Mouse (Mus musculus) forebrain, embryonic 13.5 days (tissue): ENCODE measurements around the gene Dpy19l3. TPM values are rescaled to one million over a fixed set of nuclear protein-coding genes. Genes with fewer than 3 reads are reported as not detected.

ENCODE experiments used
- ATAC-seq: fragments of 200-750 bp; cut with Nextera tagmentation; 2 replicates; pipeline ENCODE4 v1.8.0; 2017
- H3K27ac ChIP-seq: fragments of 300-500 bp; sonication (generic); 2 replicates; pipeline ENCODE4 v1.5.1; 2015; ENCODE audit warnings: inconsistent platforms, mild to moderate bottlenecking, moderate library complexity
- H3K27me3 ChIP-seq: fragments of 300-500 bp; sonication (generic); 2 replicates; pipeline ENCODE4 v1.6.1; 2015; ENCODE audit warnings: mild to moderate bottlenecking, inconsistent platforms
- H3K36me3 ChIP-seq: fragments of 300-500 bp; sonication (generic); 2 replicates; pipeline ENCODE4 v1.6.1; 2015; ENCODE audit warnings: mild to moderate bottlenecking, inconsistent platforms; ENCODE audit not compliant: poor library complexity, severe bottlenecking
- H3K4me1 ChIP-seq: fragments of 300-500 bp; sonication (generic); 2 replicates; pipeline ENCODE4 v1.6.1; 2015; ENCODE audit warnings: inconsistent platforms
- H3K4me2 ChIP-seq: fragments of 300-500 bp; sonication (generic); 2 replicates; pipeline ENCODE4 v1.6.1; 2015; ENCODE audit warnings: inconsistent platforms, mild to moderate bottlenecking, moderate library complexity
- H3K4me3 ChIP-seq: fragments of 300-500 bp; sonication (generic); 2 replicates; pipeline ENCODE4 v1.5.1; 2015; ENCODE audit warnings: mild to moderate bottlenecking, inconsistent platforms
- H3K9ac ChIP-seq: fragments of 300-500 bp; sonication (generic); 2 replicates; pipeline ENCODE4 v1.6.1; 2015; ENCODE audit warnings: mild to moderate bottlenecking, inconsistent platforms
- H3K9me3 ChIP-seq: fragments of 300-500 bp; sonication (generic); replicated peaks from 2 replicates; pipeline ENCODE4 v1.6.1; 2016; ENCODE audit warnings: inconsistent platforms
- WGBS: fragments of 180-500 bp; shearing (Covaris S2); methylation state at CpG from one replicate; pipeline ENCODE4 v1.1.7; 2015; 5-methylcytosine and 5-hydroxymethylcytosine counted together
- polyA plus RNA-seq: library from polyadenylated mRNA; unstranded; fragments of >200 nt; fragmentation: Nextera tagmentation; extraction: Ambion mirVana; gene quantifications from 2 replicates; pipeline ENCODE4 v1.2.1, GENCODE M21; 2015

Gene Dpy19l3
- polyA plus RNA-seq, 1 experiment from 2014 or later = 31.3 TPM

GRCm38 (mm10) chr7:35648239-35649069 is 105.8 kb downstream of the Dpy19l3 start:
- no peaks in the 10 kb centered on the region for H3K9me3 ChIP-seq
- no peak overlapping the region for H3K27ac ChIP-seq
- peaks cover 14% of the 10 kb centered on the region for H3K4me1 ChIP-seq
- no peak overlapping the region for H3K9ac ChIP-seq
- no peak overlapping the region for H3K4me2 ChIP-seq
- H3K36me3 ChIP-seq = peaks cover 24% of the 10 kb centered on the region
- 76% methylated on average over 9 of the region's 9 CpGs for WGBS
- ATAC-seq = no peak
- H3K4me3 ChIP-seq = no peak overlapping the region
- H3K27me3 ChIP-seq = no peaks in the 10 kb centered on the region

- H3K4me2 ChIP-seq = peak within 1 kb of the TSS; percentile 69
- under 1% methylated on average over 64 of the region's 64 CpGs for WGBS
- H3K27me3 ChIP-seq = no peaks in the 10 kb centered on the region
- no peaks in the 10 kb centered on the region for H3K9me3 ChIP-seq
- H3K27ac ChIP-seq = peak within 1 kb of the TSS; percentile 67
- peak within 1 kb of the TSS; percentile 90 for H3K4me3 ChIP-seq
- ATAC-seq = peak; percentile 94
- peak within 1 kb of the TSS; percentile 91 for H3K9ac ChIP-seq
- peaks cover 14% of the 10 kb centered on the region for H3K4me1 ChIP-seq
- peaks cover 36% of the 10 kb centered on the region for H3K36me3 ChIP-seq
These were observed 107.1 kb downstream of the Dpy19l3 start, which contains the start of gene Pdcd5 for GRCm38 (mm10) chr7:35647101-35647698. Pdcd5 (minus strand) TSS chr7:35647521.

DNA sequence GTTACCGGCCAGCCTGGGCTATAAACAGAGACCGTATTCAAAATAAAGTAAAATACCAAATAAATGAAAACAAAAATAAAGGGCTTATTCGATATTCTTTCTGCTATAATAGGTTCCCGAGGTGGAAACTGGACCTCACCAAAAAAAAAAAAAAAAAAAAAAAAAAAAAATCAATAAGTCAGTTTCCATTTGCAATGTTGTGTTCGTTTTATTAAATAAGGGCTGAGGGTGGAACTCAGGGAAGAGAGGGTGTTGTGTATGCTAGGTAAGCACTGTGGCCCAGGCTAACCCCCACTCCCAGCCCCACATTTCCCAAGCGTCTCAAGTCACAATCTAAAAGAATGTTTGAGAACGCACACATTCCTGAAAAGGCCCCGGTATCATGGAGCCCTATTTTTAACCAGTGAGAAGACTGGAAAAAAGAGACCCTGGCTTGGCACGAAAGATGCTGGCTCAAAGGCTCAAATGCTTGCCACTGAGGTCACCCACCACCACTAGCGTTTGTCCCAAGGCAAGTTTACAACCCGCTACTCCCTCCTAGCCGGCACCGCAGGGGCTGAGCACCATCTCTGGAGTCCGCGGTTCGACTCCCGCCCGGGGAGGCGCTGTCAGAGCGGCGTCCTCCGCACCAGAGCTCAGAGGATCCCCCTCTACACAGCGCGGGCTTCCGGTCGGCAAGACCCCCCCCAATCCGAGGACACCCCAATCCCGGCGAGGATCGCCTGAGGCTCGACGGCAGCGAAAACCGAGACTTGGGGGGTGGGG is 107.8 kb downstream of the Dpy19l3 start:
- H3K9me3 ChIP-seq = no peaks in the 10 kb centered on the region
- peak overlapping the region; percentile 91 for H3K9ac ChIP-seq
- WGBS = 11% methylated on average over 34 of the region's 34 CpGs
- peaks cover 14% of the 10 kb centered on the region for H3K4me1 ChIP-seq
- H3K27me3 ChIP-seq = no peaks in the 10 kb centered on the region
- peak; percentile 60 for ATAC-seq
- peaks cover 43% of the 10 kb centered on the region for H3K36me3 ChIP-seq
- peak overlapping the region; percentile 90 for H3K4me3 ChIP-seq
- peak overlapping the region; percentile 67 for H3K27ac ChIP-seq
- peak overlapping the region; percentile 69 for H3K4me2 ChIP-seq

GRCm38 (mm10) chr7:35640072-35640471 is 114.2 kb downstream of the Dpy19l3 start:
- no peaks in the 10 kb centered on the region for H3K27me3 ChIP-seq
- H3K36me3 ChIP-seq = peaks cover 78% of the 10 kb centered on the region

GRCm38 (mm10) chr7:35636874-35637273 is 117.4 kb downstream of the Dpy19l3 start:
- WGBS = 95% methylated on average over 9 of the region's 9 CpGs

More at GRCm38 (mm10) chr7:35640072-35640471, 114.2 kb downstream of the Dpy19l3 start:
- ATAC-seq = no peak
- Histone ChIP-seq H3K4me2 (no peak overlapping the region), H3K4me1 (no peaks in the 10 kb centered on the region), H3K4me3 (no peak overlapping the region), H3K9me3 (no peaks in the 10 kb centered on the region), H3K9ac (no peak overlapping the region), H3K27ac (no peak overlapping the region)
- 87% methylated on average over 6 of the region's 6 CpGs for WGBS

DNA sequence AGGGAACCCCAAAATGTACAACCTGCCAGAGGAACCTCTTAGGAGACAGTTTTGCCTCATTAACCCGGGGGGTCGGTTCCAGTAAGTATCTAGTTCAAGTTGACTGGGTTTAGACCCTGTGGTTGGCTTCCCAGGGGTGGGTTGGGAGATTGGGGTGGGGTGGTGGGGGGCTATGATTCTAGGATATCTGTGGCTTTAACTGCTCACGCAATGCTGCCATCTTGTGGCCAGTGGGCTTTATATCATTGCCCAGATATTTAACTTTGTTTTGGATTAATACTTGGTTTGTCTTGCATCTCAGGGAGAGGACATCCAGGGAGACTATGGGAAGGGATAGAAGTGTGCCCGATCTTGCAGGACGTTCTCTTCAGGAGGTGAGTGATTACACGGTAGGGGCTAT is 118.0 kb downstream of the Dpy19l3 start:
- H3K4me3 ChIP-seq = no peak overlapping the region
- H3K36me3 ChIP-seq = peaks cover 70% of the 10 kb centered on the region
- H3K4me1 ChIP-seq = no peaks in the 10 kb centered on the region
- no peaks in the 10 kb centered on the region for H3K27me3 ChIP-seq
- no peak overlapping the region for H3K4me2 ChIP-seq
- H3K9me3 ChIP-seq = peaks cover 4% of the 10 kb centered on the region; the same call in 1 of the 2 replicates
- ATAC-seq = no peak
- no peak overlapping the region for H3K27ac ChIP-seq
- WGBS = 70% methylated on average over 6 of the region's 6 CpGs
- no peak overlapping the region for H3K9ac ChIP-seq

More at GRCm38 (mm10) chr7:35636874-35637273, 117.4 kb downstream of the Dpy19l3 start:
- no peak overlapping the region for H3K4me3 ChIP-seq
- no peak overlapping the region for H3K27ac ChIP-seq
- H3K4me1 ChIP-seq = no peaks in the 10 kb centered on the region
- H3K4me2 ChIP-seq = no peak overlapping the region
- no peaks in the 10 kb centered on the region for H3K27me3 ChIP-seq
- peaks cover 70% of the 10 kb centered on the region for H3K36me3 ChIP-seq
- no peak for ATAC-seq
- no peak overlapping the region for H3K9ac ChIP-seq
- peaks cover 4% of the 10 kb centered on the region; the same call in 1 of the 2 replicates for H3K9me3 ChIP-seq

Other genes starting within 250 kb of the Dpy19l3 start
- 0.36 and 0.37 TPM in 2 replicates for gene Tdrd12, start 216.7 kb downstream of the Dpy19l3 start, polyA plus RNA-seq
- gene Nudt19, start 198.2 kb downstream of the Dpy19l3 start, polyA plus RNA-seq = 67.4 and 70.9 TPM in 2 replicates
- 0.03 TPM in 2 replicates for gene Rgs9bp, start 168.9 kb downstream of the Dpy19l3 start, polyA plus RNA-seq
- gene Ankrd27, start 168.2 kb downstream of the Dpy19l3 start, polyA plus RNA-seq = 29.7 and 30.8 TPM in 2 replicates
- 254 and 267 TPM in 2 replicates for gene Pdcd5, start 106.9 kb downstream of the Dpy19l3 start, polyA plus RNA-seq
- gene Zfp507, start 48.5 kb upstream of the Dpy19l3 start, polyA plus RNA-seq = 16.9 and 18.2 TPM in 2 replicates